Mouse (Mus musculus): ENCODE results near the gene Plk1. TPM values are rescaled to one million over a fixed set of nuclear protein-coding genes. Genes with fewer than 3 reads are reported as not detected.

Gene Plk1
- total RNA-seq (2021), result 1 to 10 TPM; 6.1 to 8.0 TPM
- long read RNA-seq, experiment 1, transcript Plk1-201 (10 exons, 2,199 nt), result major isoform, 10 of 10 reads
- long read RNA-seq, experiment 1, partial matches to known transcripts, result 0 of 10 reads
- long read RNA-seq, experiment 1, other reads (novel, unspliced or antisense), result 0 of 10 reads
- long read RNA-seq, experiment 2, transcript Plk1-201 (10 exons, 2,199 nt), result major isoform, 14 of 16 reads
- long read RNA-seq, experiment 2, partial matches to known transcripts, result 0 of 16 reads
- long read RNA-seq, experiment 2, other reads (novel, unspliced or antisense), result 2 of 16 reads

DNA sequence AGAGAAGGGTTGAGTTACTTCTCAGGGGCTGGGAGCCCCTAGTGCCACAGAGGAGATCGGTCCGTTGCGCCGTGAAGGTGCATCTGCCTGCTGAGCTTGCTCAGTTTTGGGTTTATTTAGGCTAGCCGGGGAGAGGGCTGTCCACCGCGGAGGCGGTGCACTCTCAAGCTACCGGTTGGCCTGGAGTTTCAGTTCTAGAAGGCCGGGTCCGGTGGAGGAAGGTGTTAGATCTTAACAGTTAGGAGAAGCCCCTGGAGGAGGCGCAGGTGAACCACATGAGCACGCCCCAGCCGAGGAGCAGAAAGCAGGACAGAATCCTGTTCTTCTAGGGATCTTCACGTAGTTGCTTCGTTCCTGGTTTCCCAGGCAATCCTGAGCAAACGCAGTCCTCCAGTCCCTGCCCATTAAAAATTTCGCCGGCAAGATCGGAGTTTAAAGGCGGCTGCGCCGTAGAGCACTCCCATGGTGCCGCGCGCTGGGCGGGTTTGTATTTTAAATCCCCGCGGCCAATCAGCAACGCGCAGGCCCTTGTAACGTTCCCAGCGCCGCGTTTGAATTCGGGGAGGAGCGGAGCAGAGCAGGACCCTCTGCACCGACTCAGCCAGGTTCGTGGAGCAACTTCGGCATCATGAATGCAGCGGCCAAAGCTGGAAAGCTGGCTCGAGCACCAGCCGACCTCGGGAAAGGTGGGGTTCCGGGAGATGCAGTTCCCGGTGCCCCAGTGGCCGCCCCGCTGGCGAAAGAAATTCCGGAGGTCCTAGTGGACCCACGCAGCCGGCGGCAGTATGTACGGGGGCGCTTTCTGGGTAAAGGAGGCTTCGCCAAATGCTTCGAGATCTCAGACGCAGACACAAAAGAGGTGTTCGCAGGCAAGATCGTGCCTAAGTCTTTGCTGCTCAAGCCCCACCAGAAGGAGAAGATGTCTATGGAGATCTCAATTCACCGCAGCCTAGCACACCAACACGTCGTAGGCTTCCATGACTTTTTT lies at the start of gene Plk1:
Gene Plk1 (plus strand): TSS at position 525 of the 988 bp plus-strand sequence.
- peak; percentile 75 for DNase-seq

DNA sequence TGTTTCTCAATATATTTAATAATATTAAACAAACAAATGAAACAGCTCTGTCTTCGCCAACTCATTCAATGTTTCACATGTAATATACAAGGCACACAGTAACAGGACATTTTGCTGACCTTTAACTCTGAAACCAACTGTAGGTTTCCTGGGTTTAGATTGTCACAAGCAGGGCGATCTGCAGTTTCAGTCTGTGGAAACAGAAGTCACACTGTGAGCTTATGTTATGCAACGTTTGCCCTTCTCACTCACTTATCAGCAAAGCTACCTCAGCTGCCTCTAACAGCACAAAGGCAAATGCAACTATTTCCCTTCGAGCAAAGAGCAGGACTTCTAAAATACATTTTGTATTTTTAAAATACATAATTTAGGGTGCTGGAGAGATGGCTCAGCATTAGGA lies 35.7 kb upstream of the Plk1 start:
- DNase-seq, result no peak

DNA sequence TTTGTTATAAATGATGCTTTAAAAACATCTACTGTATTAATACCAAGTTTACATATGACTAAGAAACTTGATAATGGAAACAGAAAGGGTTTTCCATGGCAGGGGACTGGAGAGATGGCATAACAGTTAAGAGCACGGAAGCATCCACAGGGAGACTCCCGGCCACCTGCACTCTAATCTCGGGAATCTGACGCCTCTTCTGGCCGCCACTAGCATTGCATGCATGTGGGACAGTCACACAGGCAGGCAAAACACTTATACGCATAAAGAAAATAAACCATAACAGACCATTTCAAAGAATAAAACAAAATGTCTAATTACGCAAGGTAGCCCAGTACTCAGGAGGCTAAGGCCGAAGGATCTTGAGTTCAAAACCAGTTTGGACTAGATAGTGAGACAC lies 33.6 kb upstream of the Plk1 start:
- no peak for DNase-seq

DNA sequence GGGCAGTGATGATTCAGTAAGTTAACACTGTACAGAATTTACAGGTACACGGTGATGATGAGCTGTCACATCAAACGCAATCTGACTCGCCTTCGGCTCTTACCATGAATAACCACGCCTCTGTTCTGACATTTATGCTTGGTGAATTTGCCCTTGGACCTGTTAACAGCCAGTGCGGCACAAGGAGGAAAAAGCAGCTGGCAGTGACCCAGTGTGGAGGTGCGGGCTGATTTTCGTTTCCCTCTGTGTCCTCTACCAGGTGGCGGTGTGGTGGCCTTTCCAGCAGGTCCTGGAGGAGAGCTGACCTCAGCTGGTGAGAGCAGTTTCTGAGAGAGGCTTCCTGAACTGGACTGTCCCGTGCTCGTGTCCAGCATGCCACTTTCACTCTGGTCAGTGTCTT lies 32.3 kb upstream of the Plk1 start:
- DNase-seq, result no peak

DNA sequence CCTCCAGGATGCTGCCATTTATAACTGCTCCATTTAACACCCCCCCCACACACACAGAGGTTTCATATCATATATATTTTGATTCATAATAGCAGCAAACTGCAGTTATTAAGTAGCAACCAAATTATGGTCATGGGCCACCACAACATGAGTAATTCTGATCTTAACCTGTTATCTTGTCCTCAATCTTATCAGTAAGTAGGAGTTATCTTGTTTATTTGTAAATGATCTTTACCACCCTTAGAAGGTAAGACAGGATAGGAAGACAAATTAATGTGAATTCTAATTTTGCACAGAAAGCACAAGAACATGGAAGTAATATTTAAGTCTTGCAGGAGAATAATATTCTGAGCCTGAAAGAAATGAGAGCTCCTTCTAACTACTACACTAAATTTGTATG lies 27.4 kb upstream of the Plk1 start:
- no peak for DNase-seq

DNA sequence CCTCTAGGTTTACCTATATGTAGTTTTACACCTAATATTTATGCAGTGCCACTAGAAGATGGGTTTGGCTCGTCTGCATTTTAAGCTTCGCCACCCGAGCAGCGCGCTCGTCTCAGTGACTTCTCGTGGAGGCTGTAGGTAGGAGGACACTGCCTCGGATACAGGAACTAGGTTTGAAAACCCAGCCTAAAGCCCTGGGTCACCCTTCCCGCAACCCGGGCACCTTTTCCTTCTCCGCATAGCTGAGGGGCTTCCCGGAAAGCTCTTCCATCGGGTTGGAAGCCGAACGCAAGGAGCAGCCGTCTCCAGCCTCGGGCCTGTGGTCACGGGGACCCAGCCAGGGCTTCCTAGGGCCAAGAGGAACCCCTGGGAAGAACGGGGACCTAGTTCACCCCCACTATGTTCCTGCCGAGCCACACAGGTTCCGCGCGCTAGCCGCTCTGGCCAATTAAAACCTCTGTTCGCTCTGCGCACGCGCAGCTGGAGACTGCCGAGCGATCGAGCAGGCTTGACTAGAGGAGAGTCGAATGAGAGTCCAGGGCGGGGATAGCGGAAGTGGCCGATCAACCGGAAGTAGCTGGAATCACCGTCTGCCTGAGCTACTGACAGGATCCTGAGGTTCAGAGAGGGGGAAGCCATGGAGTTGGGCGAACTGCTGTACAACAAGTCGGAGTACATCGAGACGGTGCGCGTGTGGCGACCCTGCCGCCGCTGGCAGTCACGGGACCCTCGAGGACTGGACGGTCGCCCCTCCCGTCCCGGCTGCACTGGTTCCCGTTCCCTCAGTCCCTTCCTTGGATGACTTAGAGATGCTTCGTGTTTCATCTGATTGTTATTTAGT lies 26.5 kb upstream of the Plk1 start, which contains the start of the genes Palb2 and Dctn5:
Gene Palb2 (minus strand): TSS at position 489 of the 841 bp plus-strand sequence.
Gene Dctn5 (plus strand): TSS at position 545 of the 841 bp plus-strand sequence.
- peak; percentile 97 for DNase-seq

DNA sequence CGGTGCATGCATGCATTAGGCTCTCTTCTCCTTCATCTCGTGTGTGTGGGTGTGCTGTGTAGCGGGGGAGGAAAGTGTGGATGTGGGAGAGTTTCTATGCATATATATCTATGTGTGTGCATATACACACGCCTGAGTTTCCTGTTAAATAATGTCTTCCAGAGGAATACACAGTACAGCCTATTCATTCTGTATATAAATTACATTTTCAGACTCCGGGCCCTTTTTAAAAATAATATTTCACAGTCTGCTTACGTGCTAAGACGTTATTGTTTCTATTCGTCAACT lies 26.0 kb upstream of the Plk1 start:
- DNase-seq, result no peak

DNA sequence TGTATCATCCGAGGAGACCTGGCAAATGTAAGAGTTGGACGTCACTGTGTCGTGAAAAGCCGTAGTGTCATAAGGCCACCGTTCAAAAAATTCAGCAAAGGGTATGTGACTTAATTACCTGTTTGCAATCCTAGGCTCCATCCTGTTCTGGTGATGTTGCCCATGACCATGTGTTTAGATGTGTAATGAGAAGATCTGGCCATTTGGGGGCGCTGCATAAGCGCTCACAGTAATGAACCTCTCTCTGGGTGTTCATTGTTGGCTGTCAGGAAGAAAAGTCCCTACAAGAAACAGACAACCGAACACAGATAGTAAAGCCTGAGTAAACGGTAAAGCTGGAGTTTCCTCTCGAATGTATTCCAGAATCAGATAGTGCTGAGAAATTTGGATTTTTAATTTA lies 24.2 kb upstream of the Plk1 start:
- DNase-seq, result no peak

DNA sequence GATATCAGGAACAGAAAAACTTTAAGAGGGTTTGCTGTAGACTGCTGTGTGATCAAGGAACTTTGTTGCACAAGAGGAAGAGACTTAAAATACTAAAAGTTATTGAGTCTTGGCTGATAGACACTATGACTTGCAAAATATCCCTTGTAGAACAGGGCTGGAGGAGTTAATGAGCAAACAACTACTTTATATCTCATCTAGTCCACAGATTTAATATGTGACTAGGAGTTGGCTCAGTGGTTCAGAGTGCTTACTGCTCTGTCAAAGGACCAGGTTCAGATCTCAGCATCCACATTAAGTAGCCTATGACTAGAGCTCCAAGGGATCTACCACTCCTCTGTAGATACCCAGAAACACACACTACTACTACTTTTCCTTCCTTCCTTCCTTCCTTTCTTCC lies 22.2 kb upstream of the Plk1 start:
- DNase-seq, result no peak

DNA sequence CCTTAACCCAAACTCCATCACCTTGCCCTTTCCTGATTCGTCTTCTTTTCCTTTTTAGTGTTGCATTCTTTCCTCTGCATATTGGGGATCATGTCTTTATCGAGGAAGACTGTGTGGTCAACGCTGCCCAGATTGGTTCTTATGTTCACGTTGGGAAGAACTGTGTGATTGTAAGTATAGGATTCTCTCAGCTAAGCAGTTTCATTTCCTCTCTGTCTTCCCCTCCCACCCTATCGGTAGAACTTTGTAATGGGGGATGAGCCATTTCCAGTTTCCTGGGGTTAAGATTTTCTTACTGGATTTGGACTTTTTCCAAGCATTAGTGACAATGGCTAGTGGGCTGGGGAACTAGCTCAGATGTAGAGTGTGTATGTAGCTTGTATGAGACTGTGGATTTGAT lies 21.0 kb upstream of the Plk1 start:
- DNase-seq, result no peak

DNA sequence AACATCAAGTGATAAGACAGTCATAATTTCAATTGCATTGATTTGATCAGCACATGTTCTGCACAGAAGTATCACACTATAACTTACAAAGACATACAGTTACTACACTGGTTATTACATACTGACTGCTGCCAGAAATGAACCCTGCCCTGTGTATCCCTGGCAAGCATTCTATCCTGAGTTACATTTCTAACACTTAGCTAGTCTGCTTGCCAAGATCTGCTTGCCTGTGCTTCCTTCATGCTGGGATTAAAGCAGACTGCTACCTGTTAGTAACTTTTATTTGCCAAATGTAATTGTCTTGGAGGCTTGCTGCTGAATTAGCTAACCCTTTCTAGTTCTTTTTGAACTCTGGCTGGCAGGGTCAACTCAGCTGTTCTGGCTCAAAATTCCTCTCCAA lies 18.2 kb upstream of the Plk1 start:
- no peak for DNase-seq

DNA sequence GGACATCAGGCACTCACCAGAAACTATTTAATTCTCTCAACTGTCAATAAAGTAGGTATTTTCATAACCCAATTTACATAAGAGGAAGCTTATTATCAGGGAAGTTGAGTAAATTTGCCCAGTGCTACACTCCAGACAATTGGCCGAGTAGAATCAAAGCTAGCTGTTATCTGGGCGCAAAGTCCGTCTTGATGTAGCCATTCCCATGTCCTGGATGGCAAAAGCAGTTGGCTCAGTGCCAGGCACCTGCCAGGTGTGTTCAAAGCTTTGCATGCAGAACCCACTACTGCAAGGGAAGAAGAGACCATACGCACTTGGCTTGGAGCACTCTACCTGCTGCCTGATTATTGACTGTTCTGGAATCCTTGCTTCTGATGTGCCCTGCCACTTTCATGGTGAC lies 6.8 kb upstream of the Plk1 start:
- DNase-seq, result no peak

DNA sequence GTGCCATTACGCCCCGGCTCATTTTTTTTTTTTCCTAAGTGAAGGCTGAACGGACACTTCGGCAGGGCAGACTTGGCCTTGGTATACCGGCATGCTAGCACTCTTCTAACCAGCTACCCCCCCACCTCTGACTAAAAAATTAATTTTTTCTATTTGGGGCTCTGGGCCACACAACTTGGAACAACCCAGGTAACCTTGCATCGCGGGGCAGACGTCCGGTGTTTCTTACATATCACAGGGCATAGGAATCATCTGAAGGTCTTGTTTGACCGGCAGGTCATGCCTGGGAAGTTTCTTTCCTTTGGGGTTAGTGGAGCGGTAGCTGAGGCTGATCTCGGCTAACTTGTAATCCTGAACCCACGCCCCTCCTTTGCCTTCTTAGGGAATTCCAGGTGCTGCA lies 751 bp upstream of the Plk1 start:
- DNase-seq, result no peak

DNA sequence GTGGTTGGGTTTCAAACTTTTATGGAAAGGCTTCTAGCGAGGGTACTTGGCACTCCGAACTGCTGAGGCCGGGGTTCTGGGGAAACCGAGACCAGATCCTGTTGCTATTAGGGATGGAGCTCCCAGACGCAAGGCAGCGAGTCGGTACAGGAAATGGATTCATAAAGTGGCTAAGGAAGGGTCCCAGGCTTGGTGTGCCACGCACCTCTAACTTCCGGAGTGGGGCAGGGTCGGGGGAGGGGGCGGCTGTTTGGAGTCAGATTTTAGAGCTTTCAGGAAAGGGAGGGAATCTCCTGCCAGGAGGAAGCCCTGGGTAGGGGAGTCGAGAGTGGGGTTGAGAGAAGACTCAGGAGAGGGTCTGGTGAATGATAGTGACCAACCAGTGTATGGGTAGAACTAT lies 798 bp downstream of the Plk1 start:
- DNase-seq, result no peak

DNA sequence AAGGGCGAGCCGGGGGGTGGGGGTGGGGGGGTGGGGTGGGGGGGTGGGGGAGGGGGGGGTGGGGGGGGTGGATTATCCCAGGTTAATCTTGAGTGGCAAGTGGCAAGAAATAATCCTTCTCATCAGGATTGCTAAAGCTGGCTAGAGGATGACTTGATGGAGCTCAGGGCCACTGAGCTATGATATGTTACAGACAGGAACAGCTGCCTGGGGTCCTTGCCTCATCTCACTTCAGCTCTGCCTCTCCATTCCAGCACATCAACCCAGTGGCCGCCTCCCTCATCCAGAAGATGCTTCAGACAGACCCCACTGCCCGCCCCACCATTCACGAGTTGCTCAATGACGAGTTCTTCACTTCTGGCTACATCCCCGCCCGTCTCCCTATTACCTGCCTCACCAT lies 4.5 kb downstream of the Plk1 start:
- no peak for DNase-seq

DNA sequence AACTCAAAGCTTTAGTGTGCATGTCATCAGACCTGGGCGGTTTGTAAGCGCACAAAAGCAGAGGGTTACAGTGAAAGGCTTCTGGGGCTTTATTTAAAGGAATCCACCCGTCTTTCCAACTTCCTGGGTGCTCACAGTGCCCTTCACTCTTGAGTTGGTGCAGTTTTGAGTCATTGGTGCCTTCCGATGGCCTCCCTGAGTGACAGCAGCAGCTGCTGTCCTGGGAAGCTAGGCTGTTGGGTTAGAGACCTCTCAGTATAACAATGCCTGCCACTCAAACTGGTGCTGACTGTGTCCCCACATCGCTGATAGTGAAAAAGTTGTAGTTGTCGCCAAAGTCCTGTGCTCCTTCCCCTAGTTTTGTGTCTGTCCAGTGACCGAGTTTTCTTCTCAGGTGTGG lies 8.0 kb downstream of the Plk1 start:
- DNase-seq, result no peak

DNA sequence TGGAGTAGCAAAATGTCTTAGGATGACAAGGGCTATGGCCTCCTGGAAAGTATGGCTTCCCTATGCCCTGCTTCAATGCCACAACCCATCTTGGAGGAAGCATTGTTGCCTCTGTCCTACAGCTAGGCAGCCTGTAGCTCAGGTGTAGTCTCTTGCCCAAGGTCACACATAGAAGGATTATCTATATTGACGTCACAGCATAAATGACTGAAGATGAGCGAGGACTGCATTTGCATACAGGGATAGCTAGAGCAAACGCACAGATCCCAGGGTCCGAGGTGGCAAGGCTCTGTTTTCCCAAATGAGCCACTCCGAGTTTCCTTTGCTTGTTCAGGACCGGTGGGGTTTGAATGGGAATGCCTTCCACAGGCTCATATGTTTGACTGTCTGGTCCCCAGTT lies 11.5 kb downstream of the Plk1 start:
- no peak for DNase-seq

DNA sequence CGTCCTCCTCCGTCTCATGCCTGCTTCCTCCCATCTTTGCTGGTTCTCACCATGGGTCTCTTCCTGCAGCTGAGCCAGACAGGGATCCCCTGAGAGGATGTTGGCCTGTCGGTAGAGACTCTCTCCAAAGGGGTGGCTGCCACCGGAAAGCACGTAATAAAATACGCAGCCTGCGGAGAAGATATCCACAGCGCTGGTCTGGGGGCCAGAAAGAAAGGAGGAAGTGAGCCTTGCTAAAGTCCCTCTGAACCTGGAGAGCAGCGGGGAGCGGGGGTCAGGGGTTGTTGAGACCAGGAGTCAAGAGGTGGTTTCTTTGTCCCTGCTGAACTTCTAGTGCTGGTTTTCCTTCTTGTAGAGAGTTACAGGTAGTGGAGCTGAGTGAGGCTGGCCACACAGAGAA lies 12.4 kb downstream of the Plk1 start:
- no peak for DNase-seq

DNA sequence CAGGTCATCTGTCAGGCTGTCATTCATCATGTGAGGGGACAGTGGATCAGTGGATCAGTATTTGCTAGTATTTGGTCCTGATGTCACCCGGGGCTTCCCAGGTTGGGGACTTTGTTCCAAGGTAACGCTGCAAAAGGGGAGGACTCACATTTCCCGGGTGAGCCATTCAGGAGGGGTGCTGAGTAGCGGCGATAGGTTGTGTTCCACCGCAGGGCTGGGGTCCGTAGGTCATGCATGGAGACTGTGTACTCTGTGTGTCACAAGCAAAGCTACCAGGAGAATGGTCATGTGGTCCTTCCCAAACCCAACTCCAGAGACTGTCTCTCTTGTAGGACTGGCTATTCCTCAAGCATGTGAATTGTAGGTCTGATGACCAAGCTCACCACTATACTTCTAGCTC lies 21.5 kb downstream of the Plk1 start:
- DNase-seq, result no peak

DNA sequence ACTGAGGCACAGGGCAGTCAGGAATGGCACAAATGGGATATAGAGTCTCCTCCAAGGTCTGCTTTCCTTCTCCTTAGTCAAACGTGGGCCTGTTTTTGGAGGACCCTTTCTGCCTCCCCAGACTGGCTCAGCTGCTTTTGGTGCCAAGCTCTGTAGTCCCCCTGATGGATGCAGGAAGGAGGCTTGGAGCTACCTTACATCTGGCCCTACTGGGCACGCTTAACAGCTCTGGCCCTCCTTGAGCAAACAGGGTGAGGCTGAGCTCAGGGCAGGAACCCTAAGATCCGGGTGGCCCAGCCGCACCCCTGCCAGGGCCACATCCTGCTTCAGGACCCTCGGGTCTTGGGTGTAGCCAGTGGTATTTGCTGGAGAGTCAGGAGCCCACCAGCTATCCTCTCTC lies 25.3 kb downstream of the Plk1 start:
- DNase-seq, result no peak

DNA sequence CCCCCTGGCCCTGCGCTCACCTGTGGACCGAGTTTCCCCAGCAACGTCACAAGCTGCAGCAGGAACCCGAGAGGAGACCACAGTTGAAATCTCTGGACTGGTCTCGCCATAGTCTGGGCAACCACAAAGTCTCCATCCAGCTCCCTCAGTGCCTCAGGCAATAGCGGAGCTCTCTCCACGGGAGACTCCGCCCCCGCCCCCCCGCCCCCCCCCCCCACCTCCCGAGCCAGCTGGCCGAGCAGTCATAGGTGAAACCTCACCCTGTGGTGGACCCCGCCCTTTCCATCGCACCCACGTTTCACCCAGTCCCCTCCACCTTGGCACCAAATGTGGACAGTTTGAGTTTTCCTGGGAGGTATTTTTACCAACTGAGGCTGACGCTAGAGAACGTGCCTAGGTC lies 26.8 kb downstream of the Plk1 start, which contains the start of gene Ern2:
Gene Ern2 (minus strand): TSS at position 165 of the 400 bp plus-strand sequence.
- DNase-seq, result no peak

DNA sequence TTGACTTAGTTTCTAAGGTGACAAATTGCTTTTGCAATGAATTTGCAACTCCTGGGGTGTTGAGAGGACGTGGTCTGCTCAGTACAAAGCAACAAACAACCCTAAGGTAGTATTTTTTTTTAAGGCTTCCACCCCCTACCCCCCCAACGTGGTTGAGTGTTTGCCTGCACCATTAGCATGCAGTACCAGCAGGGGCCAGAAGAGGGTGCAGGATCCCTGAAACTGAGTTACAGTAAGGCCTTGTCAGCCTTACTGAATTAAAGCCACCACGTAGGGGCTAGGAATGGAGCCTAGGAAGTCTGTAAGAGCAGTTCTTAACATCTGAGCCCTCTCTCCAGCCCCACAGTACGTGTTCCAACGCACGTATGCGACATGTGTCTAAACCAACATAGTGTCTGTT lies 30.2 kb downstream of the Plk1 start:
- DNase-seq, result peak; percentile 55

DNA sequence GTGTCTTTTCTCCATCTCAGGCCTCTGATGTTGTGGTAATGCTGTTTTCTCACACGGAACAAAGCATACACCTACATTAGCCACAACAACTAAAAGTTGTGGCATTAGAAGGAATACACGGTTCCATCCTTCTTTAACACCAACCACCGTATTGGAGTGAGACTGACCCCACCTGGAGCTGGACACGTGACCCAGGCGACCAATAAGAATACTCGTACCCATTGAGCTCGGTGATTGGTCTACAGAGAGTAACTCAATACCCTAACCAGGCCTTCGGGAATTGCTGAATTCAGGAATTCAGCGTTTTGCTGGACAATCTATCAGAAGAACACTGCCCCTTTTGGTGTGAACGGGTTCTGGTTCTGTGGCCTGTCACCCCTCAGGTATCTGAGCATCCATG lies 31.9 kb downstream of the Plk1 start:
- DNase-seq, result no peak

Measured in gastrocnemius, postnatal 10 days (tissue).